Mouse (Mus musculus) forebrain, embryonic 12.5 days (tissue): ENCODE measurements around the gene Gpc6. TPM values are rescaled to one million over a fixed set of nuclear protein-coding genes. Genes with fewer than 3 reads are reported as not detected.

Experiments used
- ATAC-seq: fragments of 200-750 bp; cut with Nextera tagmentation; 2 replicates; pipeline ENCODE4 v1.8.0; 2017; ENCODE audit warnings: moderate TSS enrichment; ENCODE audit not compliant: low FRiP score
- H3K27ac ChIP-seq: fragments of 300-500 bp; sonication (generic); 2 replicates; pipeline ENCODE4 v1.5.1; 2016; ENCODE audit warnings: mild to moderate bottlenecking
- H3K27me3 ChIP-seq: fragments of 300-500 bp; sonication (generic); 2 replicates; pipeline ENCODE4 v1.6.1; 2016; ENCODE audit warnings: mild to moderate bottlenecking
- H3K36me3 ChIP-seq: fragments of 300-500 bp; sonication (generic); replicated peaks from 2 replicates; pipeline ENCODE4 v1.6.1; 2016; ENCODE audit warnings: mild to moderate bottlenecking
- H3K4me1 ChIP-seq: fragments of 300-500 bp; sonication (generic); 2 replicates; pipeline ENCODE4 v1.6.1; 2016
- H3K4me2 ChIP-seq: fragments of 300-500 bp; sonication (generic); 2 replicates; pipeline ENCODE4 v1.6.1; 2016; ENCODE audit warnings: mild to moderate bottlenecking, moderate library complexity
- H3K4me3 ChIP-seq: fragments of 300-500 bp; sonication (generic); replicated peaks from 2 replicates; pipeline ENCODE4 v1.5.1; 2016; ENCODE audit warnings: mild to moderate bottlenecking
- H3K9ac ChIP-seq: fragments of 300-500 bp; sonication (generic); 2 replicates; pipeline ENCODE4 v1.6.1; 2016; ENCODE audit warnings: mild to moderate bottlenecking
- H3K9me3 ChIP-seq: fragments of 300-500 bp; sonication (generic); 2 replicates; pipeline ENCODE4 v1.6.1; 2016
- WGBS: fragments of 180-500 bp; shearing (Covaris S2); methylation state at CpG from one replicate; pipeline ENCODE4 v1.1.7; 2016; 5-methylcytosine and 5-hydroxymethylcytosine counted together
- polyA plus RNA-seq: library from polyadenylated mRNA; unstranded; fragments of >200 nt; fragmentation: Nextera tagmentation; extraction: Ambion mirVana; gene quantifications from 2 replicates; pipeline ENCODE4 v1.2.1, GENCODE M21; 2016

Gene Gpc6
- polyA plus RNA-seq, 1 experiment from 2014 or later: 37.7 TPM

DNA sequence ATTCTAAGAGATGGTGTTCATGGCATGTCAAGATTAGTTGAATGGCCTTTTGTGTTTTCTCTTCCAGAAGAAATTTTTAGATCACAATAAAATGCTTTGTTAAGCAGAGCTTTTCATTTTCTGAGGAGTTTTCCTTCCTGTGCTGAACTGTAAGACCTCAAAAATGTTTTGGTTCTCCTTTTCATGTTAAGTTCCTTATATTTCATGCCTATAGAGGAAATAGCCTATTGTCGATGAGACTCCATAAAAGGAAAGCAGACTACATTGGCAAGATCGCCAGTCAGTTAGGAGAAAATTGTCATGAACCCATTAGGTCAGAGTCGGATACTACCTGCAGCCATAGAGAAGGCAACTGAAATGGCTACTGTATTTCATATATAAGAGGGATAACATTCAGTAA is 278.8 kb downstream of the Gpc6 start:
- H3K4me2 ChIP-seq: no peak overlapping the region
- H3K9ac ChIP-seq: no peak overlapping the region
- WGBS: 91% methylated on average over 3 of the region's 3 CpGs
- no peaks in the 10 kb centered on the region for H3K9me3 ChIP-seq
- H3K4me3 ChIP-seq: no peak overlapping the region
- H3K4me1 ChIP-seq: no peaks in the 10 kb centered on the region
- no peaks in the 10 kb centered on the region for H3K27me3 ChIP-seq
- no peak for ATAC-seq
- H3K36me3 ChIP-seq: no peaks in the 10 kb centered on the region
- no peak overlapping the region for H3K27ac ChIP-seq

DNA sequence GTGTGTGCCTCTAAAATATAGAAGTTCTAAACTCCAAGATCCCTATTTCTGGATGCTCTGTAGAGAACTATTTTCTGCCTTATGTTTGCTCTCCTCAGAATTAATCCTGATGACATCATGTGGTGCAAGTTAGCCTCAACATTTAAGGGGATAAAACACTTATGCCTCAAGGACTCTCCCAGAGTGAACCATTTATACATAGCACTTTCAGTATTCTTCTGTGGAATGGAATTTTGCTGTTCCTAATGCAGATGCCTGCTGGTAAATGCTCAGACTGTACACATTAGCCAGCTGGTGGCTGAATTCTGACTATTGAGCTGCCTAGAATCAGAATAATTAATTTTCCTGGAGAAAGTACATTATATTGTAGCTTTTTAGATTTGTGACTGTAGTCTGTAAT is 289.3 kb downstream of the Gpc6 start:
- no peak overlapping the region for H3K4me2 ChIP-seq
- no peak overlapping the region for H3K4me3 ChIP-seq
- H3K27ac ChIP-seq: no peak overlapping the region
- no peak for ATAC-seq
- no peaks in the 10 kb centered on the region for H3K4me1 ChIP-seq
- no peaks in the 10 kb centered on the region for H3K36me3 ChIP-seq
- no peak overlapping the region for H3K9ac ChIP-seq
- no peaks in the 10 kb centered on the region for H3K9me3 ChIP-seq
- H3K27me3 ChIP-seq: no peaks in the 10 kb centered on the region

DNA sequence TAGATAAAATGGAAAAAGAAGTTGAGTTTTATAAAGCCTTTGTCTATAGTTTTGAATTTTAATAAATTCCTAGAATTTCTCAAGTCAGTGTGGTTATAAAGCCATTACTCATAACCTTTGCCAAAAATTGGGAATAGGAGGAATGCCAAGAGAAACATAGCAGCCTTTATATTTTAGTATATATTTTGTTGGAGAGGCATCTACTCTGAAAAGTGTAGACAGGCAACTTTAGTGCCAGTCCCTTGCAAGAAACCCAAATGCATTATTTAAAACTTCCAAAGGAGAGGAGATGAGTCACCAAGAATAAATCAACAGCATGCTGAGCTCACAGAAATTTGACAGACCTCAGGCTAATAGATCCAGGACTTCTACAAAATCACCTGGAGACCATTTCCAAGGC is 301.8 kb downstream of the Gpc6 start:
- Histone ChIP-seq H3K36me3 (no peaks in the 10 kb centered on the region), H3K4me1 (no peaks in the 10 kb centered on the region), H3K9me3 (no peaks in the 10 kb centered on the region), H3K4me3 (no peak overlapping the region), H3K27ac (no peak overlapping the region), H3K9ac (no peak overlapping the region), H3K4me2 (no peak overlapping the region), H3K27me3 (no peaks in the 10 kb centered on the region)
- ATAC-seq: no peak

DNA sequence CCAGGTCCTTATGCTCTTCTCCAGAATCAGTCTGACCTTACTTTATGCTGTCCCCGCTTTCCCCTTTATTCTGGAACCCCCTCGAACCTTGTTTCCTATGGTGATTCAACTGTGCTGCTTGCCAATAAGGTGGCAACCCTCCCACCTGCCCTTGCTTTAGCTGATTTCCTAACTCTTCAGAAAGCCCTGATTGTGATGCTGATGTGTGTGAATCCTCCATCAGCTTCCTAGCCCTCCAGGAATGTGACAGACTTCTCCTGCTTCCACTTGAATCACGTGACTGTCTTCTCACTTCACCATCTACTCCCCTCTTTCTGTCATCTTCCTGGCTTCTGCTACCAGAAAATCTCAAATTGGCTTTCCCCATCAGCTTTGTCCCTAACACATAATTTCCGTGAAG is 305.4 kb downstream of the Gpc6 start:
- no peak for ATAC-seq
- Histone ChIP-seq H3K27ac (no peak overlapping the region), H3K9ac (no peak overlapping the region), H3K4me3 (no peak overlapping the region), H3K36me3 (no peaks in the 10 kb centered on the region), H3K9me3 (no peaks in the 10 kb centered on the region), H3K4me1 (no peaks in the 10 kb centered on the region), H3K27me3 (no peaks in the 10 kb centered on the region), H3K4me2 (no peak overlapping the region)
- 67% methylated on average over 4 of the region's 4 CpGs for WGBS

DNA sequence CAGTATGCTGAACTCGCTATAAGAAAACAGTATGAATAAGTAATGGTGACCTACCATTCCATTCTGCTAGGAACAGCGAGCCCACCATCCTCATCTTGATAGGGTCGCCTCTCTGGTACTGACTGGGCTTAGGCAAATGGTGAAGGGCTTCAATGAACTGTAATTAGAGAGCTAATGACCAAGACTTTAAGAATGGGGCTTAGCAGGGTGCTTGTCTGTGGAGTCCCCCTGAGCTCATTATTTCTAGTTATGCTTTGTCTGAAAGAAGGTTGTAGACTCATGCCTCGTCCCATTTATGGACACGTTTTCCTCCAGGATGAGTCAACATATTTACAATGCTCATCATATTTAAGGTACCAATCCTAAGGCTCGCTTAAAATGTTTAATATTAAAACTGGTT is 313.1 kb downstream of the Gpc6 start:
- Histone ChIP-seq H3K9me3 (no peaks in the 10 kb centered on the region), H3K27ac (no peak overlapping the region), H3K4me3 (no peak overlapping the region), H3K36me3 (no peaks in the 10 kb centered on the region), H3K27me3 (no peaks in the 10 kb centered on the region), H3K9ac (no peak overlapping the region), H3K4me1 (no peaks in the 10 kb centered on the region), H3K4me2 (no peak overlapping the region)
- 45% methylated on average over 6 of the region's 6 CpGs for WGBS
- ATAC-seq: no peak

DNA sequence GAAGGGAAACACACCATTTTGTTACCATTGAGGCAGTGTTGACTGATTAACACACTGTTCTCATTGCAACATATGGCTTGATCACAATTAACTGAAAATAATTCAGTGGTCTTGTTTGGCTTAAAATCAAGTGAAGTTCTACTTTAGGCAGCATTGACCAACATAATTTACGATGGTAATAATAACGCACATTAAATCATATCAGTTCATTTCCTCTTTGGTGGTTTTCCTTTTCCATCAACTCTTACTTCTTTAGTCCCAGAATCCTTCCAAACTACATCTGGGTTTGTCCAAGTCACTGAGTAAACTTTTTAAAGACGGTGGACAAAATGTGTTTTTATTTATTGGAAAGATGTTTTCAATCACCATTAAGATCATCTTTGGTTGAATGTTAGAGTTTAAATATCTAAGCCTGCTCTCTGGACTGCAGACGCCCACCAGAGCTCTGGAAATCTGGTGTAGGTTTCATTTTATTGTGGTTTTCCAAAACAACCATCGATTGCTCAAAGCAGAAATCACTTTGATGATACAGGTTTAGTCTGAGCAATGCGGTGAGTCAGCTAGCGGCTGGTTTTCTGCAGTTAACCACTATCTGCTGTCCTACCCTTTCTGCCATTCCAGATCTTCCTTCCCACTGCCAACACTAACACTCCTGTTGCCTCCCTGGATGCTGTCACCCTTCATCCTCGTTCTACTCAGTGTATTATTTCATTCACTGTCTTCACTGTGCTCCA is 314.7 kb downstream of the Gpc6 start:
- no peaks in the 10 kb centered on the region for H3K4me1 ChIP-seq
- no peak for ATAC-seq
- 86% methylated on average over 8 of the region's 8 CpGs for WGBS
- no peak overlapping the region for H3K4me3 ChIP-seq
- no peaks in the 10 kb centered on the region for H3K27me3 ChIP-seq
- H3K9ac ChIP-seq: no peak overlapping the region
- no peak overlapping the region for H3K27ac ChIP-seq
- no peaks in the 10 kb centered on the region for H3K36me3 ChIP-seq
- no peak overlapping the region for H3K4me2 ChIP-seq
- no peaks in the 10 kb centered on the region for H3K9me3 ChIP-seq

DNA sequence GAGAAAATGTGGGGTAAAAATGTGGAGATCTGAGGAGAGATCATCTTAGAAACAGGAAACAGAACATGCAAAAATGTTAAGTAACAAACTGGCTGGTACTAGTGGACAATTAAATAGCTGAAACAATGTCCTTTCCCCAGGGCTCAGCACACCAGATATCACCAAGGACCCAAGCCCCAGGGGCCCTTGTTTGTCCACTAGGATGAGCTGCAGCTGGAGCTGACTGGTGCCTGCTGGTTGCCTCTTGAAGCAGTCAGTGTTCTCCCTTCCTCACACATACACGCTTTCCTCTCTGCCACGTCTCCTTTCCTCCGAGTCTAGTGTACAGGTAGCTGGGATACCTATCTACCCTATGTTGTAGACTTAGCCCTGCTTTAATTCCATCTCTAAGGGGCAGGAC is 320.5 kb downstream of the Gpc6 start:
- H3K4me2 ChIP-seq: no peak overlapping the region
- WGBS: 87% methylated on average over 3 of the region's 3 CpGs
- H3K27ac ChIP-seq: no peak overlapping the region
- ATAC-seq: no peak
- H3K4me1 ChIP-seq: no peaks in the 10 kb centered on the region
- no peaks in the 10 kb centered on the region for H3K27me3 ChIP-seq
- H3K4me3 ChIP-seq: no peak overlapping the region
- no peaks in the 10 kb centered on the region for H3K36me3 ChIP-seq
- H3K9me3 ChIP-seq: no peaks in the 10 kb centered on the region
- H3K9ac ChIP-seq: no peak overlapping the region

DNA sequence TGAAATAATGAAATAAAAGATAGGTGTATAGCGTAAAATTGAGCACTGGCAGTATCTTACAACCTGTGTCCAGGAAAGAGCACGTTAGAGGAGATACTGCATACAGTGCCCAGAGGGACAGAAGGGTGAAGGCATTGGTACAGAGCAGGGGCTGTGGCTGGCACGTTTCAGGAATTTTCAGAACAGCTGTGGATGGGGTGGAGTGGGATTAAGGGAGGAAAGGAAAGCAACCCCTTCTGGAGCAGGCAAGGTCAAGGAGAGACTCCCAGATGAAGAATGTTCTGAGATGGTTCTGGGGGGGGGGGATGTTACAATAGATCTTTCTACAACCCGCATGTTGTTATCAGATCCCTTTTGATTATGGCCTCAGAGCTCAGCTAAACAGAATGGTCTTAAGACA is 331.1 kb downstream of the Gpc6 start:
- no peak overlapping the region for H3K4me3 ChIP-seq
- no peak overlapping the region for H3K4me2 ChIP-seq
- H3K9ac ChIP-seq: no peak overlapping the region
- no peak for ATAC-seq
- H3K27me3 ChIP-seq: no peaks in the 10 kb centered on the region
- H3K4me1 ChIP-seq: no peaks in the 10 kb centered on the region
- no peaks in the 10 kb centered on the region for H3K36me3 ChIP-seq
- 89% methylated on average over 4 of the region's 4 CpGs for WGBS
- 0 out of 2 replicates have a peak, but pooled peaks cover 3% of the 10 kb centered on the region for H3K9me3 ChIP-seq
- no peak overlapping the region for H3K27ac ChIP-seq

DNA sequence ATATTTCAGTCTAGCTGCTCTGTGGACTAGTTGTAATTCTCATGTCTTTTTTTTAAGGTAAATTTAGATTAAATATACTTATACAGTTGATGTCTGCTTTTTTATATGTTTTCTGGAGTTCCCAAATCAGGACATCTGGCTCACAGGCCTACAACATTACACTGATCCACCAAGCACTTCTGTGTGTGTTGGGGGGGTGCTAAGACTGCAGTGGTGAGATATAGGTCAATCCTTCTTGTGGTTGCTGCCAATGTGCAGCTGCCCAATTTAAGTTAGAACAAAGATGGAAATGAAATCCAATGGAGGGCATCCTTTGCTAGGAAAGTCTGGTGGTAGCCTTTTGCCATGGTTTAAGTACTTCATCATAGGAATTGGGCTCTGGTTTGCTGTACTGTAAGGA is 340.5 kb downstream of the Gpc6 start:
- Histone ChIP-seq H3K36me3 (no peaks in the 10 kb centered on the region), H3K27ac (no peak overlapping the region), H3K9me3 (no peaks in the 10 kb centered on the region), H3K4me1 (peaks cover 7% of the 10 kb centered on the region), H3K9ac (no peak overlapping the region), H3K27me3 (no peaks in the 10 kb centered on the region), H3K4me3 (no peak overlapping the region), H3K4me2 (no peak overlapping the region)
- no peak for ATAC-seq

DNA sequence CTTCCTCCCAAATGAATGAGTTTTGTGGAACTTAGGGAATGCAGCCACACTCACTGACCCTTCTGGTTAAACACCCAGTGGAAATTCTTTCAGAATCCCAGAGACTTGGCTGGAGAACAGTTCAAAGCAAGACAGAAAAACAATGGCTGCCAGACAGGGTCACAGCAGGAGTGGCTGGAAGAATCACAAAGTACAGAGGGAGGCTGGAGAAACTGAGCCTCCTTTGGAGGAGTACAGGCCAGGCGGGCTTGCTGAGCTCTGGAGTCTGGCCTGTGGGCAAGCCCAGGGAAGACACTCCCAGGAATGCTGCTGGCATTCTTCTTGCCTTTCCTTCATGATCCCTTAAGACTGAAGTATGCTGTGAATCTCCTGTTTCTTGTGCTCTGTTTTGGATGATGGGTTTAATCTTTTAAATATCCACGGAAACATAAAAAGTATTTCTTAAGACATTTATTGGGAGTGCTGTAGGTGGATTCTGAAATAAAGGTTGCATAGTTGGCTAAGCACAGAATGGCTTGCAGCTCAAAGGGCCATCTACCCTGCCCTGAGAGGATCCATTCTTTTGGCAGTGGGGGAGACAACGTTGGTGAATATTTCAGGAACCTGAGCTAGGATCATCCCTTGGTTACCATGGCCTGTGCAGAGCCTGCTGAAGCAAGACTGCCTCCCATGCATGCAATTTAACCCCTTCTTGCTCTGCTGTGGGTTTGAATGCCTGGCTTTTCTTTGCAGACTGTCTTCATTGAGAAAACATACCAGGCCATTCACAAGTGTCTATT is 342.9 kb downstream of the Gpc6 start:
- WGBS: 28% methylated on average over 3 of the region's 3 CpGs
- Histone ChIP-seq H3K9me3 (no peaks in the 10 kb centered on the region), H3K27me3 (no peaks in the 10 kb centered on the region), H3K9ac (no peak overlapping the region), H3K4me2 (no peak overlapping the region), H3K4me1 (peaks cover 7% of the 10 kb centered on the region), H3K4me3 (no peak overlapping the region), H3K27ac (no peak overlapping the region), H3K36me3 (no peaks in the 10 kb centered on the region)
- no peak; the same call in 1 of the 2 replicates for ATAC-seq

DNA sequence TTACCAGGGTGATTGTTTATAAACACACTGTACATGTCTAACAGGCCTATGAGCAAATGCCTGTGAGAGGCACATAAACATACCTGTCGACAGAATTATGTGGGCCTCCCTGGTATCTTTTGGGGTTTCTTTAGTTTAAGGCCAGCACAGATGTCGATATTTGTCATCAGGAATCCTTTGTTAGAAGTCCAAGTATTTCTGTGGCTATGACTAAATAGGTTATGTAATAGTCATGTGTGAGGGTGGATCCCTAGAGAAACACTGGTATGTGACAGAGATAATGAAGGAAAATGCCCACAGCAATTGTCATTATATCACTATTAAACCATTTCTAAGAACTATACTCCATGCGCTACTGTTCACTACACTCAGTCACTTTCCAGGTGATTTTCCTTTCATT is 358.5 kb downstream of the Gpc6 start:
- no peak overlapping the region for H3K4me2 ChIP-seq
- H3K27me3 ChIP-seq: no peaks in the 10 kb centered on the region
- ATAC-seq: no peak
- H3K4me3 ChIP-seq: no peak overlapping the region
- no peak overlapping the region for H3K9ac ChIP-seq
- H3K27ac ChIP-seq: no peak overlapping the region
- H3K9me3 ChIP-seq: no peaks in the 10 kb centered on the region
- 89% methylated on average over 3 of the region's 3 CpGs for WGBS
- H3K36me3 ChIP-seq: 0 out of 2 replicates have a peak, but pooled peaks cover 2% of the 10 kb centered on the region
- H3K4me1 ChIP-seq: no peaks in the 10 kb centered on the region

DNA sequence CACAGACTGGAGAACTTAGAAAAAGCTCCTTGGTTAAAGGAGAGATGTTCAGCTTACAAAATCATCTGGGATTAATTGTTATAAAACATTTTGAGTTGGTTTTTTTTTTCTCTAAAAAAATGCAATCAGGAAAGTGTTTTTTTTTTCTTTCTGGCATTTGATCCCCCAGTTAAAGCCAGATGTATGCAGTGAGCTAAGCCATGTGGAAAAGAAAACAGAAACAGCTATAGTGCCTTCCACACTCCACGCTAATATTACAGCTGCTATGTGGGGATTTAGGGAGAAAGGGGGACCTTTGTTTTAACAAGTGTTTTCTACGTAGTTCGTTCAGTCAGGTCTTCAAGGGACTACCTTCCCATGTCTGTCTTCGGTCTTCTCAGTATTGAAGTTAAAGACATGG is 368.6 kb downstream of the Gpc6 start:
- 84% methylated on average over 4 of the region's 4 CpGs for WGBS
- no peak overlapping the region for H3K4me2 ChIP-seq
- ATAC-seq: no peak
- peaks cover 3% of the 10 kb centered on the region; the same call in 1 of the 2 replicates for H3K4me1 ChIP-seq
- no peaks in the 10 kb centered on the region for H3K27me3 ChIP-seq
- no peak overlapping the region for H3K27ac ChIP-seq
- no peak overlapping the region for H3K4me3 ChIP-seq
- H3K9me3 ChIP-seq: no peaks in the 10 kb centered on the region
- no peaks in the 10 kb centered on the region for H3K36me3 ChIP-seq
- H3K9ac ChIP-seq: no peak overlapping the region
